In genomic region chr1:64754658-64755057, GRCm38 (mm10) we compare ENCODE assay signal across 27 mouse cellular contexts. TPM values are rescaled to one million over a fixed set of nuclear protein-coding genes. Genes with fewer than 3 reads are reported as not detected.
A peak's percentile ranks its signal among the peaks of the same experiment; 100 is the strongest.
DNase-seq lines count a peak whose midpoint lies in the region; ATAC-seq lines count a peak whose summit lies in the region.
"Had no signal": no experiment of that assay in that cellular context is flagged by ENCODE, and none has a peak within 500 bp of the region (broad histone marks: within the 10 kb centered on the region; RNA-seq: fewer than 3 reads in every experiment).

No protein-coding gene starts in this region.

- no peak overlapping the region for H3K27ac ChIP-seq in liver, embryonic 11.5 days (ENCODE audit: low read depth, low read length)
- peak overlapping the region; percentile 41; the same call in 1 of the 2 replicates for H3K27ac ChIP-seq in liver, embryonic 15.5 days (replicated peaks)
- H3K27ac ChIP-seq: embryonic facial prominence, embryonic 13.5 days; forebrain, embryonic 12.5 days; heart, adult 2 months; hindbrain, embryonic 13.5 days; liver, embryonic 14.5 days had no signal

- DNase-seq in kidney, adult 11 months, result peak; percentile 31
- no peak for DNase-seq in kidney, postnatal 14 days
- DNase-seq in liver, result peak; percentile 15
- no peak for DNase-seq in liver, embryonic 11.5 days (ENCODE audit: low spot score)
- peak; percentile 69 for DNase-seq in yolk sac, embryonic 10.5 days (ENCODE audit: low spot score)
- DNase-seq in frontal cortex, postnatal 25 days (ENCODE audit: low spot score in 2 of 2), result no peak
- no peak for DNase-seq in adrenal gland, postnatal 36 days
- DNase-seq: adrenal gland, adult 8-10 months; cerebellum, adult 11 months; cerebellum, adult 9-10 months; cerebellum, postnatal 36 days; gastrocnemius, postnatal 36 days; heart, adult 2 months; heart, postnatal 4 days; lung, postnatal 36 days; right cerebral cortex, adult 18-20 months; right cerebral cortex, postnatal 4 days; thymus, postnatal 14 days had no signal

- H3K4me1 ChIP-seq in liver, embryonic 11.5 days (replicated peaks; ENCODE audit: control insufficient read depth, insufficient read depth, low read length), result no peaks in the 10 kb centered on the region; the same call in 1 of the 2 replicates
- peaks cover 22% of the 10 kb centered on the region for H3K4me1 ChIP-seq in liver, embryonic 15.5 days (replicated peaks)
- H3K4me1 ChIP-seq: forebrain, embryonic 12.5 days; heart, embryonic 12.5 days; hindbrain, embryonic 13.5 days had no signal

- H3K9me3 ChIP-seq in liver, embryonic 11.5 days (ENCODE audit: control insufficient read depth, low read length), result no peaks in the 10 kb centered on the region
- H3K9me3 ChIP-seq in liver, embryonic 15.5 days (replicated peaks), result no peaks in the 10 kb centered on the region
- H3K9me3 ChIP-seq: embryonic facial prominence, embryonic 13.5 days; forebrain, embryonic 12.5 days; G1E; heart, embryonic 12.5 days; hindbrain, embryonic 13.5 days had no signal

- H3K9ac ChIP-seq in liver, embryonic 11.5 days (ENCODE audit: low read depth, low read length), result no peak overlapping the region
- H3K9ac ChIP-seq in liver, embryonic 15.5 days, result no peak overlapping the region
- H3K9ac ChIP-seq: embryonic facial prominence, embryonic 13.5 days; forebrain, embryonic 12.5 days; heart, embryonic 12.5 days; hindbrain, embryonic 13.5 days; liver, embryonic 14.5 days had no signal

- WGBS in liver, embryonic 11.5 days, result 75% methylated on average over 5 of the region's 5 CpGs
- 69% methylated on average over 5 of the region's 5 CpGs for WGBS in liver, embryonic 15.5 days (ENCODE audit: insufficient replicate concordance)

- no peak overlapping the region for H3K4me3 ChIP-seq in liver, embryonic 11.5 days (ENCODE audit: low read depth, low read length)
- H3K4me3 ChIP-seq in liver, embryonic 15.5 days (replicated peaks), result no peak overlapping the region
- H3K4me3 ChIP-seq: embryonic facial prominence, embryonic 13.5 days; forebrain, embryonic 12.5 days; heart, adult 2 months; heart, embryonic 12.5 days; hindbrain, embryonic 13.5 days had no signal

- H3K36me3 ChIP-seq in liver, embryonic 11.5 days (ENCODE audit: control insufficient read depth, insufficient read depth, low read length), result no peaks in the 10 kb centered on the region
- H3K36me3 ChIP-seq in liver, embryonic 15.5 days (replicated peaks), result no peaks in the 10 kb centered on the region
- H3K36me3 ChIP-seq: embryonic facial prominence, embryonic 13.5 days; forebrain, embryonic 12.5 days; G1E; heart, embryonic 12.5 days; hindbrain, embryonic 13.5 days had no signal

- no peak overlapping the region for H3K4me2 ChIP-seq in liver, embryonic 11.5 days
- no peak overlapping the region for H3K4me2 ChIP-seq in liver, embryonic 15.5 days
- H3K4me2 ChIP-seq: embryonic facial prominence, embryonic 13.5 days; forebrain, embryonic 12.5 days; heart, embryonic 12.5 days; hindbrain, embryonic 13.5 days; midbrain, embryonic 11.5 days had no signal

- H3K27me3 ChIP-seq in liver, embryonic 11.5 days (replicated peaks; ENCODE audit: control insufficient read depth, insufficient read depth, low read length), result no peaks in the 10 kb centered on the region
- H3K27me3 ChIP-seq in liver, embryonic 15.5 days, result no peaks in the 10 kb centered on the region
- H3K27me3 ChIP-seq: embryonic facial prominence, embryonic 13.5 days; forebrain, embryonic 12.5 days; heart, embryonic 12.5 days; hindbrain, embryonic 13.5 days had no signal

- no peak for ATAC-seq in liver, embryonic 11.5 days (replicated peaks; ENCODE audit: low FRiP score)
- ATAC-seq in liver, embryonic 15.5 days (ENCODE audit: insufficient read depth), result no peak
- ATAC-seq: midbrain, embryonic 16.5 days had no signal

RNA-seq across cellular contexts. Expression of gene Fzd5, which starts 17.1 kb away (rescaled TPM):
- 2.2 and 2.7 TPM in 2 replicates for polyA plus RNA-seq in liver, embryonic 11.5 days (2014; fragmentation: Nextera tagmentation; extraction: Ambion mirVana)
- 2.1 and 2.3 TPM in 2 replicates for polyA plus RNA-seq in liver, embryonic 15.5 days (2015; fragmentation: Nextera tagmentation; extraction: Ambion mirVana)
- 10 to 100 TPM; 15.5 to 21.0 TPM for total RNA-seq in adrenal gland, postnatal 36 days (2021)

Comparison
In these comparisons a context has a peak if more than half of its experiments do, and no peak if none do; other contexts are left out.
1. DNase-seq: peak in kidney, adult 11 months (single experiment), liver (single experiment) and yolk sac, embryonic 10.5 days (single experiment); none in kidney, postnatal 14 days (single experiment), liver, embryonic 11.5 days (single experiment), frontal cortex, postnatal 25 days (0 of 2) and adrenal gland, postnatal 36 days (0 of 2).